Comparison of ENCODE assay signal across 8 mouse cellular contexts in genomic region chr10:81559627-81560539, GRCm38 (mm10). TPM values are rescaled to one million over a fixed set of nuclear protein-coding genes. Genes with fewer than 3 reads are reported as not detected.
DNase-seq lines count a peak whose midpoint lies in the region; ATAC-seq and TF ChIP-seq lines count a peak whose summit lies in the region.

No protein-coding gene starts in this region.

- no peak for TF ChIP-seq CTCF in liver, embryonic 14.5 days (IDR thresholded peaks at IDR 0.05; ENCODE audit: low read depth)

- no peaks in the 10 kb centered on the region for H3K9me3 ChIP-seq in erythroblast, embryonic 14.5 days (ENCODE audit: control insufficient read depth, low read length)
- no peaks in the 10 kb centered on the region for H3K9me3 ChIP-seq in heart, embryonic 15.5 days (replicated peaks)
- H3K9me3 ChIP-seq in kidney, embryonic 16.5 days (ENCODE audit: low read length): no peaks in the 10 kb centered on the region
- no peaks in the 10 kb centered on the region for H3K9me3 ChIP-seq in liver, embryonic 14.5 days (ENCODE audit: control insufficient read depth, low read length)

- peak overlapping the region; percentile 95 for H3K27ac ChIP-seq in heart, embryonic 15.5 days
- peak overlapping the region; percentile 96 for H3K27ac ChIP-seq in kidney, embryonic 16.5 days (ENCODE audit: low read length)
- peak overlapping the region; percentile 46 for H3K27ac ChIP-seq in liver, embryonic 14.5 days

- H3K9ac ChIP-seq in heart, embryonic 15.5 days: peak overlapping the region; percentile 99
- peak overlapping the region; percentile 99 for H3K9ac ChIP-seq in kidney, embryonic 16.5 days (replicated peaks; ENCODE audit: low read length)
- peak overlapping the region; percentile 87 for H3K9ac ChIP-seq in liver, embryonic 14.5 days (replicated peaks)

- peak overlapping the region; percentile 96 for H3K4me2 ChIP-seq in heart, embryonic 15.5 days
- H3K4me2 ChIP-seq in kidney, embryonic 16.5 days (replicated peaks; ENCODE audit: low read depth, low read length): peak overlapping the region; percentile 95
- H3K4me2 ChIP-seq in liver, embryonic 14.5 days (ENCODE audit: low read depth): peak overlapping the region; percentile 88

- peak overlapping the region; percentile 91 for H3K4me3 ChIP-seq in erythroblast, embryonic 14.5 days (replicated peaks)
- H3K4me3 ChIP-seq in heart, embryonic 15.5 days: peak overlapping the region; percentile 97
- peak overlapping the region; percentile 89 for H3K4me3 ChIP-seq in kidney, embryonic 16.5 days (ENCODE audit: low read length)
- H3K4me3 ChIP-seq in liver, embryonic 14.5 days (ENCODE audit: insufficient read depth in 1 of 2, low read depth in 2 of 2, low read length in 2 of 2): peak overlapping the region; percentile 67 to 74

- peak; percentile 79 for DNase-seq in CD4-positive, CD25-positive, alpha-beta regulatory T cell, adult 2 months (ENCODE audit: low read depth, low spot score)
- DNase-seq in adrenal gland, postnatal 36 days: peak; percentile 86 to 91
- DNase-seq in liver, embryonic 14.5 days (ENCODE audit: low read depth in 3 of 3, low spot score in 3 of 3): no peak
- peak; percentile 45 for DNase-seq in neural tube, embryonic 10.5 days (ENCODE audit: extremely low spot score, low spot score)
- peak; percentile 76 to 82 for DNase-seq in thymus, adult 18-20 months

- whole genome bisulfite sequencing in heart, embryonic 15.5 days: under 1% methylated on average over 29 of the region's 36 CpGs
- WGBS in kidney, embryonic 16.5 days: 0% methylated on average over 32 of the region's 36 CpGs
- WGBS in liver, embryonic 14.5 days (ENCODE audit: insufficient replicate concordance): under 1% methylated on average over 35 of the region's 36 CpGs

- H3K36me3 ChIP-seq in erythroblast, embryonic 14.5 days (ENCODE audit: control insufficient read depth): peaks cover 34% of the 10 kb centered on the region
- peaks cover 19% of the 10 kb centered on the region for H3K36me3 ChIP-seq in heart, embryonic 15.5 days
- peaks cover 9% of the 10 kb centered on the region for H3K36me3 ChIP-seq in kidney, embryonic 16.5 days (ENCODE audit: insufficient read depth, low read length)
- H3K36me3 ChIP-seq in liver, embryonic 14.5 days (replicated peaks; ENCODE audit: control insufficient read depth, insufficient read depth, low read depth): peaks cover 6% of the 10 kb centered on the region

- peaks cover 58% of the 10 kb centered on the region for H3K4me1 ChIP-seq in erythroblast, embryonic 14.5 days (ENCODE audit: control insufficient read depth)
- peaks cover 47% of the 10 kb centered on the region for H3K4me1 ChIP-seq in heart, embryonic 15.5 days (replicated peaks)
- H3K4me1 ChIP-seq in kidney, embryonic 16.5 days (ENCODE audit: insufficient read depth, low read length): peaks cover 44% of the 10 kb centered on the region
- peaks cover 9 to 23% of the 10 kb centered on the region in 2 experiments for H3K4me1 ChIP-seq in liver, embryonic 14.5 days (replicated peaks; ENCODE audit: control insufficient read depth in 2 of 2, insufficient read depth in 2 of 2, low read length in 1 of 2)

- no peak for TF ChIP-seq EP300 in liver, embryonic 14.5 days (IDR thresholded peaks at IDR 0.05; ENCODE audit: low read depth)

- peak; percentile 28 for ATAC-seq in heart, embryonic 15.5 days (replicated peaks; ENCODE audit: insufficient number of reproducible peaks, insufficient read depth, low FRiP score, low read depth)
- peak; percentile 28 for ATAC-seq in kidney, embryonic 16.5 days (ENCODE audit: low FRiP score, low TSS enrichment)
- ATAC-seq in liver, embryonic 14.5 days (ENCODE audit: insufficient read depth): peak; percentile 46

- H3K27me3 ChIP-seq in erythroblast, embryonic 14.5 days (ENCODE audit: control insufficient read depth): no peaks in the 10 kb centered on the region
- no peaks in the 10 kb centered on the region for H3K27me3 ChIP-seq in heart, embryonic 15.5 days
- H3K27me3 ChIP-seq in kidney, embryonic 16.5 days (ENCODE audit: insufficient read depth, low read length): no peaks in the 10 kb centered on the region
- no peaks in the 10 kb centered on the region for H3K27me3 ChIP-seq in liver, embryonic 14.5 days (ENCODE audit: control insufficient read depth, insufficient read depth, low read length)

RNA-seq across cellular contexts. Expression of gene Aes, which starts 0.6 kb away (rescaled TPM):
- total RNA-seq in adrenal gland, postnatal 36 days (2021): 1,000 to 10,000 TPM in 1 of 2 experiments, 100 to 1,000 TPM in 1; 897 to 1,114 TPM
- 152 and 158 TPM in 2 replicates for polyA plus RNA-seq in erythroblast, embryonic 14.5 days (2012)
- 650 and 761 TPM in 2 replicates for polyA plus RNA-seq in heart, embryonic 15.5 days (2015; fragmentation: Nextera tagmentation; extraction: Ambion mirVana)
- 322 and 487 TPM in 2 replicates for polyA plus RNA-seq in kidney, embryonic 16.5 days (2015; fragmentation: Nextera tagmentation; extraction: Ambion mirVana)
- polyA plus RNA-seq in liver, embryonic 14.5 days (2012; rRNA removed): 113 and 134 TPM in 2 replicates
- polyA plus RNA-seq in liver, embryonic 14.5 days (2014; fragmentation: Nextera tagmentation; extraction: Ambion mirVana): 139 and 156 TPM in 2 replicates

RNA-seq across cellular contexts. Expression of gene Tle2, which starts 14.5 kb away (rescaled TPM):
- total RNA-seq in adrenal gland, postnatal 36 days (2021): 10 to 100 TPM; 30.1 to 65.0 TPM
- 0.09 and 0.10 TPM in 2 replicates for polyA plus RNA-seq in erythroblast, embryonic 14.5 days (2012)
- 23.6 and 29.3 TPM in 2 replicates for polyA plus RNA-seq in heart, embryonic 15.5 days (2015; fragmentation: Nextera tagmentation; extraction: Ambion mirVana)
- polyA plus RNA-seq in kidney, embryonic 16.5 days (2015; fragmentation: Nextera tagmentation; extraction: Ambion mirVana): 41.0 and 52.0 TPM in 2 replicates
- 5.2 and 6.5 TPM in 2 replicates for polyA plus RNA-seq in liver, embryonic 14.5 days (2012; rRNA removed)
- 0.82 and 0.90 TPM in 2 replicates for polyA plus RNA-seq in liver, embryonic 14.5 days (2014; fragmentation: Nextera tagmentation; extraction: Ambion mirVana)

RNA-seq across cellular contexts. Expression of gene Gna11, which starts 14.9 kb away (rescaled TPM):
- 10 to 100 TPM; 79.2 to 84.2 TPM for total RNA-seq in adrenal gland, postnatal 36 days (2021)
- polyA plus RNA-seq in erythroblast, embryonic 14.5 days (2012): 1.2 and 1.5 TPM in 2 replicates
- 52.1 and 64.1 TPM in 2 replicates for polyA plus RNA-seq in heart, embryonic 15.5 days (2015; fragmentation: Nextera tagmentation; extraction: Ambion mirVana)
- polyA plus RNA-seq in kidney, embryonic 16.5 days (2015; fragmentation: Nextera tagmentation; extraction: Ambion mirVana): 92.3 and 92.7 TPM in 2 replicates
- 14.8 and 17.0 TPM in 2 replicates for polyA plus RNA-seq in liver, embryonic 14.5 days (2012; rRNA removed)
- polyA plus RNA-seq in liver, embryonic 14.5 days (2014; fragmentation: Nextera tagmentation; extraction: Ambion mirVana): 17.3 and 17.4 TPM in 2 replicates

RNA-seq across cellular contexts. Expression of gene Gna15, which starts 35.9 kb away (rescaled TPM):
- 1 to 10 TPM; 1.0 to 1.3 TPM for total RNA-seq in adrenal gland, postnatal 36 days (2021)
- 0.14 and 0.24 TPM in 2 replicates for polyA plus RNA-seq in erythroblast, embryonic 14.5 days (2012)
- polyA plus RNA-seq in heart, embryonic 15.5 days (2015; fragmentation: Nextera tagmentation; extraction: Ambion mirVana): 0.64 and 1.6 TPM in 2 replicates
- polyA plus RNA-seq in kidney, embryonic 16.5 days (2015; fragmentation: Nextera tagmentation; extraction: Ambion mirVana): 0.70 and 0.98 TPM in 2 replicates
- 4.2 and 4.6 TPM in 2 replicates for polyA plus RNA-seq in liver, embryonic 14.5 days (2012; rRNA removed)
- polyA plus RNA-seq in liver, embryonic 14.5 days (2014; fragmentation: Nextera tagmentation; extraction: Ambion mirVana): 3.2 and 4.7 TPM in 2 replicates

RNA-seq across cellular contexts. Expression of gene Tle6, which starts 41.0 kb away (rescaled TPM):
- total RNA-seq in adrenal gland, postnatal 36 days (2021): 10 to 100 TPM; 19.2 to 38.3 TPM
- 0.27 and 0.28 TPM in 2 replicates for polyA plus RNA-seq in erythroblast, embryonic 14.5 days (2012)
- 23.9 and 30.5 TPM in 2 replicates for polyA plus RNA-seq in heart, embryonic 15.5 days (2015; fragmentation: Nextera tagmentation; extraction: Ambion mirVana)
- 18.5 and 22.8 TPM in 2 replicates for polyA plus RNA-seq in kidney, embryonic 16.5 days (2015; fragmentation: Nextera tagmentation; extraction: Ambion mirVana)
- polyA plus RNA-seq in liver, embryonic 14.5 days (2012; rRNA removed): 4.5 and 4.8 TPM in 2 replicates
- polyA plus RNA-seq in liver, embryonic 14.5 days (2014; fragmentation: Nextera tagmentation; extraction: Ambion mirVana): 5.6 and 5.8 TPM in 2 replicates

Comparison
In these comparisons a context has a peak if more than half of its experiments do, and no peak if none do; other contexts are left out.
1. DNase-seq: peak in CD4-positive, CD25-positive, alpha-beta regulatory T cell, adult 2 months (single experiment), adrenal gland, postnatal 36 days (2 of 2), neural tube, embryonic 10.5 days (single experiment) and thymus, adult 18-20 months (2 of 2); none in liver, embryonic 14.5 days (0 of 3).
2. H3K27ac ChIP-seq: peak in every context shown above with its lines; median percentile 96 in kidney, embryonic 16.5 days; 95 in heart, embryonic 15.5 days; 46 in liver, embryonic 14.5 days.
3. Peak in every context shown above with its lines, with median percentiles within 50 percentile points of each other: H3K4me3 ChIP-seq, ATAC-seq, H3K4me2 ChIP-seq and H3K9ac ChIP-seq.